Mouse (Mus musculus): Measurements from ENCODE around the gene Ccr6. TPM values are rescaled to one million over a fixed set of nuclear protein-coding genes. Genes with fewer than 3 reads are reported as not detected.
A peak's percentile ranks its signal among the peaks of the same experiment; 100 is the strongest.

The Ccr6 gene
- total RNA-seq, 2 experiments from 2014 or later: not detected

GRCm38 (mm10) chr17:8276680-8277079 lies 40.8 kb downstream of the Ccr6 start:
- intact Hi-C loops (cut with DNase I): no loop called here
- TF ChIP-seq CTCF (IDR thresholded peaks at IDR 0.05): no peak
- Histone ChIP-seq H3K4me3 (no peak overlapping the region), H3K27ac (no peak overlapping the region)
- no peak for DNase-seq

- H3K27ac ChIP-seq: no peak overlapping the region
- H3K4me3 ChIP-seq: no peak overlapping the region
- intact Hi-C loops (cut with DNase I): no loop called here
- no peak for TF ChIP-seq CTCF (IDR thresholded peaks at IDR 0.05)
- no peak for DNase-seq
Measured at GRCm38 (mm10) chr17:8277266-8277665, 41.4 kb downstream of the Ccr6 start.

GRCm38 (mm10) chr17:8278356-8278755 lies 42.5 kb downstream of the Ccr6 start:
- Histone ChIP-seq H3K27ac (no peak overlapping the region), H3K4me3 (no peak overlapping the region)
- intact Hi-C loops (cut with DNase I): no loop called here
- TF ChIP-seq CTCF (IDR thresholded peaks at IDR 0.05): no peak
- no peak for DNase-seq

- TF ChIP-seq CTCF (IDR thresholded peaks at IDR 0.05): no peak
- intact Hi-C loops (cut with DNase I): loop anchor here (5.0 kb wide), 1 partner anchor 224 kb away; no protein-coding TSS in a partner anchor
- DNase-seq: peak; percentile 93
- Histone ChIP-seq H3K27ac (peak within 1 kb of the TSS; percentile 99), H3K4me3 (peak within 1 kb of the TSS; percentile 87)
Measured at GRCm38 (mm10) chr17:8282821-8283525, 47.1 kb downstream of the Ccr6 start, which contains the start of gene Mpc1. TSS of gene Mpc1 (plus strand) at chr17:8282904.

- DNase-seq: peak; percentile 99
- H3K4me3 ChIP-seq: peak overlapping the region; percentile 87
- peak overlapping the region; percentile 99 for H3K27ac ChIP-seq
- TF ChIP-seq CTCF (IDR thresholded peaks at IDR 0.05): peak; percentile 41
- intact Hi-C loops (cut with DNase I): loop anchor here (5.0 kb wide), 1 partner anchor 224 kb away; no protein-coding TSS in a partner anchor
Measured at GRCm38 (mm10) chr17:8283526-8284253, 47.8 kb downstream of the Ccr6 start.

GRCm38 (mm10) chr17:8284254-8284661 lies 48.4 kb downstream of the Ccr6 start:
- peak overlapping the region; percentile 87 for H3K4me3 ChIP-seq
- TF ChIP-seq CTCF (IDR thresholded peaks at IDR 0.05): no peak
- intact Hi-C loops (cut with DNase I): loop anchor here (5.0 kb wide), 1 partner anchor 223 kb away; no protein-coding TSS in a partner anchor
- peak; percentile 76 for DNase-seq
- H3K27ac ChIP-seq: peak overlapping the region; percentile 99

GRCm38 (mm10) chr17:8285056-8285455 lies 49.2 kb downstream of the Ccr6 start:
- DNase-seq: no peak
- peak overlapping the region; percentile 87 for H3K4me3 ChIP-seq
- H3K27ac ChIP-seq: peak overlapping the region; percentile 99
- no peak for TF ChIP-seq CTCF (IDR thresholded peaks at IDR 0.05)
- intact Hi-C loops (cut with DNase I): no loop called here

GRCm38 (mm10) chr17:8286987-8287386 lies 51.1 kb downstream of the Ccr6 start:
- Histone ChIP-seq H3K27ac (no peak overlapping the region), H3K4me3 (no peak overlapping the region)
- no peak for DNase-seq
- no peak for TF ChIP-seq CTCF (IDR thresholded peaks at IDR 0.05)
- intact Hi-C loops (cut with DNase I): no loop called here

GRCm38 (mm10) chr17:8289993-8290679 lies 54.3 kb downstream of the Ccr6 start:
- H3K4me3 ChIP-seq: no peak overlapping the region
- TF ChIP-seq CTCF (IDR thresholded peaks at IDR 0.05): no peak
- H3K27ac ChIP-seq: no peak overlapping the region; the same call in 1 of the 2 replicates
- no peak for DNase-seq
- intact Hi-C loops (cut with DNase I): no loop called here

GRCm38 (mm10) chr17:8290736-8291135 lies 54.9 kb downstream of the Ccr6 start:
- H3K4me3 ChIP-seq: no peak overlapping the region
- TF ChIP-seq CTCF (IDR thresholded peaks at IDR 0.05): no peak
- peak; percentile 44 for DNase-seq
- intact Hi-C loops (cut with DNase I): no loop called here
- H3K27ac ChIP-seq: peak overlapping the region; percentile 35; the same call in 1 of the 2 replicates

GRCm38 (mm10) chr17:8295825-8296224 lies 60.0 kb downstream of the Ccr6 start:
- Histone ChIP-seq H3K27ac (no peak overlapping the region), H3K4me3 (no peak overlapping the region)
- DNase-seq: no peak
- peak; percentile 18; the same call in 1 of the 2 replicates for TF ChIP-seq CTCF (IDR thresholded peaks at IDR 0.05)
- intact Hi-C loops (cut with DNase I): no loop called here

GRCm38 (mm10) chr17:8296313-8296844 lies 60.5 kb downstream of the Ccr6 start:
- H3K27ac ChIP-seq: no peak overlapping the region
- no peak for DNase-seq
- intact Hi-C loops (cut with DNase I): no loop called here
- no peak overlapping the region for H3K4me3 ChIP-seq
- no peak for TF ChIP-seq CTCF (IDR thresholded peaks at IDR 0.05)

Data from gastrocnemius, adult 2 months (tissue).